Mouse (Mus musculus) urinary bladder, postnatal 36 days (tissue): ENCODE data around the gene St7.
A peak's percentile ranks its signal among the peaks of the same experiment; 100 is the strongest.
"Not testable (repeated sequence)": the region's sequence is repeated elsewhere in the genome, so short reads cannot be mapped to it uniquely, and the experiment has no call there.

ENCODE experiments used
- DNase-seq, 2 experiments: peaks; one replicate each; pipeline ENCODE4 v3.0.0; 2022; ENCODE audit warnings: low spot score in 2 of 2, mixed read lengths in 1 of 2

The St7 gene

GRCm38 (mm10) chr6:17692647-17693046 lies at the start of gene St7:
Gene St7, plus strand, starts transcription at chr6:17692933.
- DNase-seq: no peak

GRCm38 (mm10) chr6:17646107-17646506 lies 46.6 kb upstream of the St7 start:
- DNase-seq: no peak

- no peak for DNase-seq
Observed at GRCm38 (mm10) chr6:17652132-17652531, 40.6 kb upstream of the St7 start.

GRCm38 (mm10) chr6:17655080-17655479 lies 37.7 kb upstream of the St7 start:
- DNase-seq: no peak

GRCm38 (mm10) chr6:17657308-17657707 lies 35.4 kb upstream of the St7 start:
- no peak for DNase-seq

GRCm38 (mm10) chr6:17665348-17665747 lies 27.4 kb upstream of the St7 start:
- no peak for DNase-seq

GRCm38 (mm10) chr6:17666024-17666423 lies 26.7 kb upstream of the St7 start:
- DNase-seq: no peak

- DNase-seq: no peak
Observed at GRCm38 (mm10) chr6:17667813-17668212, 24.9 kb upstream of the St7 start.

GRCm38 (mm10) chr6:17668334-17668733 lies 24.4 kb upstream of the St7 start:
- no peak for DNase-seq

GRCm38 (mm10) chr6:17669826-17670225 lies 22.9 kb upstream of the St7 start:
- DNase-seq: no peak

GRCm38 (mm10) chr6:17675019-17675756 lies 17.5 kb upstream of the St7 start:
- peak; percentile 26 to 39 for DNase-seq

GRCm38 (mm10) chr6:17677008-17677407 lies 15.7 kb upstream of the St7 start:
- no peak for DNase-seq

- DNase-seq: no peak
Observed at GRCm38 (mm10) chr6:17680266-17680925, 12.3 kb upstream of the St7 start.

- DNase-seq: no peak
Observed at GRCm38 (mm10) chr6:17681810-17682209, 10.9 kb upstream of the St7 start.

- DNase-seq: no peak
Observed at GRCm38 (mm10) chr6:17688676-17689075, 4.1 kb upstream of the St7 start.

- DNase-seq: peak; percentile 57 to 73
Observed at GRCm38 (mm10) chr6:17693726-17694549, 1.2 kb downstream of the St7 start.

GRCm38 (mm10) chr6:17694550-17694951 lies 1.8 kb downstream of the St7 start:
- peak; percentile 56 to 76 for DNase-seq

- peak; percentile 26 to 43 for DNase-seq
Observed at GRCm38 (mm10) chr6:17696321-17696734, 3.6 kb downstream of the St7 start.

GRCm38 (mm10) chr6:17700936-17701612 lies 8.3 kb downstream of the St7 start:
- no peak for DNase-seq

GRCm38 (mm10) chr6:17704038-17704437 lies 11.3 kb downstream of the St7 start:
- not testable (repeated sequence) for DNase-seq

- DNase-seq: no peak
Observed at GRCm38 (mm10) chr6:17705973-17706372, 13.2 kb downstream of the St7 start.

- DNase-seq: no peak
Observed at GRCm38 (mm10) chr6:17718978-17719377, 26.2 kb downstream of the St7 start.
